Mouse (Mus musculus): ENCODE results near the gene Zfp839. TPM values are rescaled to one million over a fixed set of nuclear protein-coding genes. Genes with fewer than 3 reads are reported as not detected.
A peak's percentile ranks its signal among the peaks of the same experiment; 100 is the strongest.

Gene Zfp839
- polyA plus RNA-seq (2015; fragmentation: Nextera tagmentation; extraction: Ambion mirVana), result 1.7 and 1.8 TPM in 2 replicates

DNA sequence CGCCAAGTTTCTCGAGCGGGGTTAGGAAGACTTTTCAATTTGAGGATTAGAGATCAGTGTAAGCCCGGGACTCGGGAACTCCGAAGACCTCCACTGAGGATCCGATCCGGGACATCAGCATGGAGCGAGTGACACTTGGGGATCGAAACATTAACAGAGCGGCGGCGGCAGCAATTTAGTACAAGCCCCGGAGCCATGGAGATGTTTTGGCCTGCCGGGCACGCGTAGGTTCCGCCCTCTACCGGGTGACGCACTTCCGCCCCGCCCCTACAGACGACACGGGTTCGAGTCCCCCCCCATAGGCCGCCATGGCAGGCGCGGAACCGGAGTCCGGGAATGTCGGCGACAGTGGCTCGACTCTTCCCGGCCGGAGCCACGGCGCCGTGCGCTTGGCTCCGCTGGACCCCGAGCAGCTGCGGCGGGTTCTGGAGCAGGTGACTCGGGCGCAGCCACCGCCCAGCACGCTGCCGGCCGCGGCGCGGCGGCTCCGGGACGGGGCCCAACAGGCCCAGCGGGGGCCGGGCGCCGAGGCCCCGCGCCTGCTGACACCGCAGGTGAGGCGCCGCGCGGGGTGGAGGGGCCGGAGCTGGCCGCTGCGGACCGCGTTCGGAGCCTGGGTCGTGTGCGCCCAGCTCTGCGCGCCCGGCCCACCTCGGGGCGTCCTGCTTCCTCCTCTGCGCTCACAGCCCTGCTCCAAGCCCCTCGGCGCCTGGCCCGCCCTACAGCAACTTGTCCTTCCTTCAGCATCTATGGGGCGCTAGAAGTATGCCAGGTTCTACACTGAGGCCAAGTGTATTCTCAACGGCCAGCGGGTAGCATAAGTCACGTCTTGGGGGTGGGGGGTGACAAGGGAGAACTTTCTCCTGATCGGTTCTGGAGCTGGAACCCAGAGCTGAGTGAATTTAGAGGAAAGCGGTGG, at the start of gene Zfp839:
Gene Zfp839 (plus strand): TSS at position 244 of the 919 bp plus-strand sequence.
- ATAC-seq (ENCODE audit: insufficient read depth), result peak; percentile 64
- Histone ChIP-seq H3K27me3 (peaks cover 7% of the 10 kb centered on the region), H3K4me1 (replicated peaks) (peaks cover 47% of the 10 kb centered on the region), H3K36me3 (replicated peaks) (peaks cover 4% of the 10 kb centered on the region; the same call in 1 of the 2 replicates), H3K9me3 (replicated peaks) (no peaks in the 10 kb centered on the region), H3K27ac (replicated peaks) (peak within 1 kb of the TSS; percentile 78), H3K4me3 (replicated peaks) (peak within 1 kb of the TSS; percentile 81), H3K4me2 (peak within 1 kb of the TSS; percentile 91), H3K9ac (peak within 1 kb of the TSS; percentile 80)
- WGBS (ENCODE audit: insufficient replicate concordance), result under 1% methylated on average over 82 of the region's 89 CpGs

GRCm38 (mm10) chr12:110801876-110802464, 48.1 kb upstream of the Zfp839 start:
- Histone ChIP-seq H3K9me3 (replicated peaks) (no peaks in the 10 kb centered on the region), H3K4me3 (replicated peaks) (no peak overlapping the region), H3K27ac (replicated peaks) (no peak overlapping the region), H3K4me1 (replicated peaks) (peaks cover 2% of the 10 kb centered on the region; the same call in 1 of the 2 replicates), H3K36me3 (replicated peaks) (peaks cover 9% of the 10 kb centered on the region), H3K4me2 (no peak overlapping the region), H3K27me3 (no peaks in the 10 kb centered on the region), H3K9ac (no peak overlapping the region)
- WGBS (ENCODE audit: insufficient replicate concordance), result 73% methylated on average over 10 of the region's 10 CpGs
- no peak for ATAC-seq (ENCODE audit: insufficient read depth)

GRCm38 (mm10) chr12:110802674-110803297, 47.3 kb upstream of the Zfp839 start:
- H3K4me3 ChIP-seq (replicated peaks), result no peak overlapping the region
- WGBS (ENCODE audit: insufficient replicate concordance), result 83% methylated on average over 5 of the region's 5 CpGs
- no peaks in the 10 kb centered on the region for H3K9me3 ChIP-seq (replicated peaks)
- peaks cover 2% of the 10 kb centered on the region; the same call in 1 of the 2 replicates for H3K4me1 ChIP-seq (replicated peaks)
- no peak overlapping the region for H3K9ac ChIP-seq
- no peak overlapping the region for H3K27ac ChIP-seq (replicated peaks)
- no peak for ATAC-seq (ENCODE audit: insufficient read depth)
- H3K27me3 ChIP-seq, result no peaks in the 10 kb centered on the region
- H3K4me2 ChIP-seq, result no peak overlapping the region
- peaks cover 9% of the 10 kb centered on the region for H3K36me3 ChIP-seq (replicated peaks)

DNA sequence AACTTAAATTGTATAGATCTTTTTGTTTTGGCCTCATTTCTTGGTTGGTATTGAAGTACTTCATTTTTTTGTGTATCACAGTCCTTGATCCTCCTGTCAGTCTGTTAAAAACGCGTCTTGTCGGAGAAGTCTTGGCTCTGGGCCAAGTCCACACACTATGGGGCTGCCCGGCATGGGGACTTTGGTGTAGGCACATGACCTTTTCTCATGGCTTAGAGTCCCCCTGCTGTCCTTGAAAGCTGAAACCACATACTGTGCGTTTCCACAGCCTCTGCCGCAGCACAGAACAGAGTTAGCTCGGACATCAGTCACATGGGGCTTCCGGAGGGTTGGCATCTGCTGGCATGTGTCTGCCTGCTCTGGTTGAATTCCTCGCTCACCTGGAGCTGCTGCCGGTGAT, 45.8 kb upstream of the Zfp839 start:
- Histone ChIP-seq H3K9me3 (replicated peaks) (no peaks in the 10 kb centered on the region), H3K4me3 (replicated peaks) (no peak overlapping the region), H3K27ac (replicated peaks) (no peak overlapping the region), H3K9ac (no peak overlapping the region), H3K4me1 (replicated peaks) (no peaks in the 10 kb centered on the region; the same call in 1 of the 2 replicates), H3K4me2 (no peak overlapping the region), H3K36me3 (replicated peaks) (peaks cover 8% of the 10 kb centered on the region), H3K27me3 (no peaks in the 10 kb centered on the region)
- no peak for ATAC-seq (ENCODE audit: insufficient read depth)
- 73% methylated on average over 10 of the region's 10 CpGs for WGBS (ENCODE audit: insufficient replicate concordance)

GRCm38 (mm10) chr12:110806301-110806970, 43.6 kb upstream of the Zfp839 start:
- no peaks in the 10 kb centered on the region; the same call in 1 of the 2 replicates for H3K4me1 ChIP-seq (replicated peaks)
- no peak overlapping the region for H3K4me2 ChIP-seq
- 76% methylated on average over 3 of the region's 3 CpGs for WGBS (ENCODE audit: insufficient replicate concordance)
- H3K27me3 ChIP-seq, result no peaks in the 10 kb centered on the region
- no peak overlapping the region for H3K4me3 ChIP-seq (replicated peaks)
- no peaks in the 10 kb centered on the region for H3K9me3 ChIP-seq (replicated peaks)
- H3K27ac ChIP-seq (replicated peaks), result no peak overlapping the region
- H3K36me3 ChIP-seq (replicated peaks), result peaks cover 6% of the 10 kb centered on the region
- H3K9ac ChIP-seq, result no peak overlapping the region
- ATAC-seq (ENCODE audit: insufficient read depth), result no peak

DNA sequence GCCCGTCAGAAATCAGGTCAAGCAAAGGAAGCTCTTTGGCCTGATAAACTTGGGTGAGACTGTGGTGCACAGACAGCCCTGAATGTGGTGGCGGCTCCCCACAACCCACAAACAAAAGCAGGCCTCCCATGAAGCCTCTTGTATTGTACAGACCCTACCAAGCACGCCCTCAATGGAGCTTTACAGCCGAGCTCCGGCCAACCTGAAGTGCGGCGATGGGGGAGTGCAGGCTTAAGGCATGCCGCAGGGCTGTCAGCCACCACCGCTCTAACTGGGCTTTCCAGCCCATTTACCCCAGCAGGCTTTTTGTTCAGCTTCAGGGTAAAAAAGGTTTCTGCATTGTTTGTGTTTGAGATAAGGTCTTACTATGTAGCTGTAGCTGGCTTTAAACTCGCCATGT, 41.6 kb upstream of the Zfp839 start:
- WGBS (ENCODE audit: insufficient replicate concordance), result 72% methylated on average over 10 of the region's 10 CpGs
- no peak overlapping the region for H3K4me3 ChIP-seq (replicated peaks)

DNA sequence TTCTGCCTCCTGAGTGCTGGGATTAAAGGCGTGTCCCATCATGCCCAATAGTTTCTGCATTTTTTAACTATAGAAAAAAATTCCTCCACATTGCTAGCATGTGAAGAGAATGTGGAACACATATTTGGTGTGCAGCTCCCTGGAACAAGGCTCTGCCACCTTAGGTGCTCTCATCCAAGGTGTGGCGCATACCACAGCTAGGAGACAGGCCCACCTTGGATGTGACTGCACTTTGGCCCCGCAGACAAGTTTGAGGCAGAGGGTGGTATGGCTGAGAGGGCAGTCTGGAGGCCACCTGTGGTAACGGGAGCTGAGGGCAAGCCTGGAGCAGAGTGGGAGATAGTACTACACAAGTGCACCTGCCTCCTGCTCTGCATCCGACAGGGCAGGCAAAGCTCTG, 41.2 kb upstream of the Zfp839 start:
- Histone ChIP-seq H3K4me3 (replicated peaks) (no peak overlapping the region), H3K9me3 (replicated peaks) (no peaks in the 10 kb centered on the region), H3K36me3 (replicated peaks) (peaks cover 6% of the 10 kb centered on the region), H3K9ac (no peak overlapping the region), H3K4me1 (replicated peaks) (no peaks in the 10 kb centered on the region; the same call in 1 of the 2 replicates), H3K27ac (replicated peaks) (no peak overlapping the region), H3K27me3 (no peaks in the 10 kb centered on the region), H3K4me2 (no peak overlapping the region)
- no peak for ATAC-seq (ENCODE audit: insufficient read depth)
- WGBS (ENCODE audit: insufficient replicate concordance), result 78% methylated on average over 5 of the region's 5 CpGs

More for the DNA sequence above, 41.6 kb upstream of the Zfp839 start:
- no peak for ATAC-seq (ENCODE audit: insufficient read depth)
- no peaks in the 10 kb centered on the region for H3K27me3 ChIP-seq
- H3K27ac ChIP-seq (replicated peaks), result no peak overlapping the region
- no peaks in the 10 kb centered on the region; the same call in 1 of the 2 replicates for H3K4me1 ChIP-seq (replicated peaks)
- H3K36me3 ChIP-seq (replicated peaks), result peaks cover 6% of the 10 kb centered on the region
- no peak overlapping the region for H3K4me2 ChIP-seq
- H3K9me3 ChIP-seq (replicated peaks), result no peaks in the 10 kb centered on the region
- H3K9ac ChIP-seq, result no peak overlapping the region

DNA sequence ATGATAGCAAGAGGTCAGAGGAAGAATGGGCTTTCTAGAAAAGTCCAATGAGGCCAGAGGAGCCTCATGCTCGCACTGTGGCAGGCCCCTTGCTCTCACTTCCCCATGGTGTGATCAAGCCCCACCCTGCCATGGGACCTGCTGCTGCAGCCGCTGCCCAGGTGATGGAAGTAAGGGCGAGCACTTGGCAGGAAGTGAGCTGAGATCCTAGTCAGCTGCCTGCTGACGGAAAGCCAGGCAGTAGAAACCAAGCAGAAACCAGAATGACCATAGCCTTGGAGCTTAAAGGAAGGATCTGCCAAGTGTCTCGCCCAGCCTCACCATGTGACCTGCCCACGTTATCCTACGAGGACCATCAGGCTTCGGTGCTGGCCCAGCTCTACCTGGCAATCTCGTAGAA, 36.9 kb upstream of the Zfp839 start:
- no peak overlapping the region for H3K9ac ChIP-seq
- H3K9me3 ChIP-seq (replicated peaks), result no peaks in the 10 kb centered on the region
- no peak overlapping the region for H3K27ac ChIP-seq (replicated peaks)
- no peak overlapping the region for H3K4me2 ChIP-seq
- no peaks in the 10 kb centered on the region; the same call in 1 of the 2 replicates for H3K4me1 ChIP-seq (replicated peaks)
- no peak for ATAC-seq (ENCODE audit: insufficient read depth)
- H3K4me3 ChIP-seq (replicated peaks), result no peak overlapping the region
- no peaks in the 10 kb centered on the region for H3K27me3 ChIP-seq
- 63% methylated on average over 9 of the region's 9 CpGs for WGBS (ENCODE audit: insufficient replicate concordance)
- H3K36me3 ChIP-seq (replicated peaks), result no peaks in the 10 kb centered on the region

DNA sequence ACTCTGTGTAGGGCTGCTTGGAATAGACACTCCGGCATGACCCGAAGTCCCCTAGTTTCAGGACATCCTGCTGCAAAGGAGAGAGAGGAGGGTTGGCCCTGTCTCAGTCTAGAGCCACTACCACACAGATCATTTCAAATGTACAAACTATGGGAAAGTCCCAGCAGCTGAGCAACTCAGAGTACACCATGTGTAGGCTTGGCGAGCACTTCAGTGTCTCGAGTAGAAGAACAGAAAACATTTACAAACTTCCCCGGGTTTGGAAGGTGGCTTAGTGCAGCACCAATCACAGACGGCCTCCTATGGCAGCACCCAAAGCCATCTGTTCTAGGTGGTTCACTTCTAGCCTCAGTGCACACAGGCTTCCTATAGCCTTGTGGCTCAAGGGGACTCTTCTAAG, 36.4 kb upstream of the Zfp839 start:
- H3K9me3 ChIP-seq (replicated peaks), result no peaks in the 10 kb centered on the region
- no peak overlapping the region for H3K4me2 ChIP-seq
- no peak for ATAC-seq (ENCODE audit: insufficient read depth)
- H3K4me1 ChIP-seq (replicated peaks), result no peaks in the 10 kb centered on the region; the same call in 1 of the 2 replicates
- H3K9ac ChIP-seq, result no peak overlapping the region
- no peaks in the 10 kb centered on the region for H3K36me3 ChIP-seq (replicated peaks)
- H3K27ac ChIP-seq (replicated peaks), result no peak overlapping the region
- 79% methylated on average over 6 of the region's 6 CpGs for WGBS (ENCODE audit: insufficient replicate concordance)
- H3K27me3 ChIP-seq, result no peaks in the 10 kb centered on the region
- H3K4me3 ChIP-seq (replicated peaks), result no peak overlapping the region

DNA sequence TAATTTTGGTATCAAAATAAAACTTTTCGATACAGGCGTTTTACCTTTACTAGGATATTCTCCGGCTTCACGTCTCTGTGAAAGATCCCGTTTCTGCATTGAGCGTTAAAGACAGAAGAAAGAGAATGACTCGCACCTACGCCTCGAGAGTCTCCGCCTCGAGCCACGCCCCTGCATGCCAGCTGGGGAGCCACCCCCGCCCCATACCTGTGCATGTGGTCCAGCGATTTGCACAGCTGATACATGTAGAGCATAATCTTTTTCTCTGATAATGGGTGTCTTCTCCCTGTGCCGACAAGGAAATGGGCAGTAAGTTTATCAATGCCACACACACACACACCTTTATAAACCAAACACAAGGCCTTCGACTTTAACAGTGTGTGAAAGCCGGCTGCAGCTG, 35.1 kb upstream of the Zfp839 start:
- Histone ChIP-seq H3K4me1 (replicated peaks) (no peaks in the 10 kb centered on the region; the same call in 1 of the 2 replicates), H3K36me3 (replicated peaks) (no peaks in the 10 kb centered on the region), H3K9me3 (replicated peaks) (no peaks in the 10 kb centered on the region), H3K4me3 (replicated peaks) (no peak overlapping the region), H3K9ac (no peak overlapping the region), H3K4me2 (no peak overlapping the region), H3K27me3 (no peaks in the 10 kb centered on the region), H3K27ac (replicated peaks) (no peak overlapping the region)
- ATAC-seq (ENCODE audit: insufficient read depth), result no peak
- 56% methylated on average over 17 of the region's 17 CpGs for WGBS (ENCODE audit: insufficient replicate concordance)
